Mouse (Mus musculus) C2C12 (cell line): ENCODE data around the gene Obsl1.

Experiments
- CTCF ChIP-seq: IDR thresholded peaks from one replicate; pipeline ENCODE4 v1.5.1; 2011; ENCODE audit not compliant: control insufficient read depth, insufficient read depth, insufficient read length
- MAX ChIP-seq: IDR thresholded peaks from one replicate; pipeline ENCODE4 v1.6.1; 2011; ENCODE audit warnings: mild to moderate bottlenecking, control low read depth
- USF1 ChIP-seq: IDR thresholded peaks from one replicate; pipeline ENCODE4 v1.6.1; 2011; ENCODE audit warnings: low read depth, mild to moderate bottlenecking, control low read depth, moderate library complexity

- TF ChIP-seq CTCF (no peak), MAX (no peak), USF1 (no peak)
Observed at GRCm38 (mm10) chr1:75449377-75450135, 56.7 kb downstream of the Obsl1 start.
